Mouse (Mus musculus): ENCODE measurements at regions not wholly inside any gene's neighbourhood (a gene's known extent, or its start where the extent isn't known, plus 50 kb on each side); places are given as distances from the start of the nearest gene placed in this dataset.

DNA sequence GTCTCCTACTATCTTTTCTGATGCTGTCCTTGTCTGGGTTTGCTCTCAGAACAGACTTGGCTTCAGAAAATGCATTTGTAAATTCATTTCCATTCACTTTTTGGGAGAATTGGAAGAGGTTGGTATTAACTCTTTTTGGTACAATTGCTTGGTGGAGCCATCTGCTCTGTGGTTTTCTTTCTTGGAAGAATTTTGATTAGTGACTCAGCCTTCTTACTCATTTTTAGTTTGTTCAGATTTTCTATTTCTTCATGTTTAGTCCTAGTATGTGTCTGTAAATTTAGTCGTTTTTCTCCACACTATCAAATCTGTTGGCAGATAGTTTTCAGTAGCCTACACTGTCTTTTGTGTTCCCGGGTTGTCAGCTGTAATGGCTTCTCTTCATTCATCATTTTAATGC lies 288.7 kb upstream of the Nrp1 start:
- no peak for DNase-seq

DNA sequence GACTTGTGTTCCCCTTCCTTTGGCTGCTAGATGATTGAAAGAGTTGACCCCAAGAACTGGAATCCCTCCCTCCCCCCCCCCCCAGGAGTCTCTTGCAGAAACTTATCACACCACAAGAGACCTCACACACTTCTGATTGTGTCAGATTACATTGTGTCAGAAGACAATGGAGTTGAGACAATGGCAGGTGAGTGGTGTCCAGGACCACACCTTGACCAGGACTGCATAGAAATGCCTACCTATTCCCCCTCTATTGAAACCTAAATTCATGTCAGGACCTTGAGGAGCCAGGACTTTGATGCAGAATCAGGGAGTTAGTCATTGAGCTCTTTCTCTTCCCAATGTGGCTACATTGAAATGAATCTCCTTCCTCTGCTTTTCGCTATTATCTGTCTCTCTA lies 282.8 kb upstream of the Nrp1 start:
- no peak for DNase-seq

DNA sequence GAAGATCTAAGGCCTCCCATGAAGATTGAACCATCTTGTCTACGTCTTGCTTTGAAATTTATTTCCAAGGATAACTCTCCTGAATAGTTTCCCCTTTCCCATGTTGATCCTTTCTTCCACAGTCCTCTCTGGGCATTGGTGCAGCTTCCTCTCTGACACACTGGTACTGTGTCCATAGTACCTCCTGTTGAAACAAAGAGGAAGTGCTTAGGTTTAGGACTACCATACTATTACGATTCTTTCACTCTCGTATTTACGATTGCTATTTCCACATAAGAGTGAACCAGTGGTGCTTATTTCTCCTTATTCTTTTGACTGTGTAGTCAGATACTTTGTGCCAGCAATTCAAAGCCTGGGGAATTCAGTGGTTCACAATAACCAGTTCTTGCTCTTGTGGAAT lies 282.2 kb upstream of the Nrp1 start:
- no peak for DNase-seq

GRCm38 (mm10) chr8:128078740-128079139 lies 279.7 kb upstream of the Nrp1 start:
- no peak for DNase-seq

GRCm38 (mm10) chr8:128085800-128086199 lies 272.6 kb upstream of the Nrp1 start:
- no peak for DNase-seq

DNA sequence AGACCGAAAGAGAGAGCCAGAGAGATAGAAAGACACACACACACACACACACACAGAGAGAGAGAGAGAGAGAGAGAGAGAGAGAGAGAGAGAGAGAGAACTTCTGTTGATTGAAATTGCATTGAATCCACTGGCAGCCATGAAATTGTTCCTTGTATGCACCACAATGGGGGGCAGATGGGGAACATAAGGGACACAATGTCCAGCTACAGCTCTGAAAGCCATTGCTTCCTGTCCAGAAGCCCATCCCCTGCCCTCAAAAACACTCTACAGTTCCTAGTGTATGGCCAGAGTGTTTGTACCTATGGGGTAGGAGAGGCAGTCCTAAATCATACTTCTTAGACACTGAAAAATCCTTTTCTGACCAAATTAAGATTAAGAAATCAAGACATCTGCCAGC lies 270.9 kb upstream of the Nrp1 start:
- DNase-seq = no peak

DNA sequence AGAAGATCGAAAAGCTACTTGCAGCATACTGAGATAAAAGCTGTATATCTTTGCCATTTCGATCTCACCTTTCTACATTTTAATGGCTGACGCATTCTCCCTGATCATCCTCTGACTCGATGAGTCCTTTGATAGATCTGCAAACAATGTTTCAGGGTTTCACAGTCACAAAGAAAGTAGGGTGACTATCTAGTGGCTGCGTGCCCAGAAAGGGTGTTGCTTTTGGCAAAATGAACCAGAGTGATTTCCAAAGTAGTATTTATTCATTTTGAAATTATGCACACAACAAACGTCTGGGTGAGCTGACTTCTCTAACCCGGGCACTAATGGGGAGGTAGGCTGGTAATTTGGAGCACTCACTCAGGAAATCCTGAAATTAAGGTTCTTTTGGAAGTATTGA lies 265.6 kb upstream of the Nrp1 start:
- DNase-seq = peak; percentile 6

GRCm38 (mm10) chr8:128095451-128095850 lies 263.0 kb upstream of the Nrp1 start:
- no peak for DNase-seq

DNA sequence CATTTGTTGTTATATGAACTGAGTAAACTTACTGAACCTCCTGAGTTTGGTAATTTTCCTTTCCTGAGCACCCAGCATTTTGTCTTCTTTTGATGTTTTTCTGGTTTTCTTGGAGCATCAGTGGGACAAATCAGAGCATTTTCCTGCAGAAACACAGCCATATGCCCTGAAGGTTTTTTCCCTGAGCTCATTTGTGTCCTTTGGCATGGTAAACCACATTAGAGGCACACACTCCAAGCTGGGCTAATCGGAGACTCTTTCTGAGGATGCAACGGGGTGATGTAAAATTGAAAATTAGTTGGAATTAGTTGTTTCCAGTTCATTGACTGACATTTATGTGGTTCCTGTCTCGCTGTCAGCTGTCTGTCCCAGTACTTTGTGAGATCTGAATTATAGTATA lies 260.8 kb upstream of the Nrp1 start:
- DNase-seq = no peak

GRCm38 (mm10) chr8:128103380-128103779 lies 255.0 kb upstream of the Nrp1 start:
- DNase-seq = no peak

DNA sequence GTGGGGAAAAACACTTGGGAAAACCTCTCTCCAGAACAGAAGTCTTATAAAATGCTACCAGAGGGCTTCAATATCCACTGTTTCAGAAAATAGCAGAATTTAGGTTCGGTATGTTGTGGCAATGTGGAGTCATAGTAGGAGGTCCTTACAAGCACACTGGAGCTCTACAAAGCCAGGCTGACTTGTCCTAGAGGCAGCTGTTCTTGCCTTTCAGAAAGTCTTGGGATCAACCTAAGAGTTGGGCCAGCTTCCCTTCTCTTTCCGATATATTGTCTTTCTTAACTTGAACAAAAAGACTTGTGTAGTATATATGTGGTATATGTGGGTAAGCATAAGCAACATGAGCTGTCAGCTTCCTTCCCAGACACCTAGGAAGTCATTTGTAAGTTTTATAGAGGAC lies 251.8 kb upstream of the Nrp1 start:
- DNase-seq = no peak

- DNase-seq = no peak
Observed at GRCm38 (mm10) chr8:128107041-128107440, 251.4 kb upstream of the Nrp1 start.

- DNase-seq = no peak
Observed at GRCm38 (mm10) chr8:128109036-128109435, 249.4 kb upstream of the Nrp1 start.

GRCm38 (mm10) chr8:128111132-128111531 lies 247.3 kb upstream of the Nrp1 start:
- DNase-seq = no peak

- no peak for DNase-seq
Observed at GRCm38 (mm10) chr8:128113116-128113515, 245.3 kb upstream of the Nrp1 start.

GRCm38 (mm10) chr8:128141290-128141966 lies 217.0 kb upstream of the Nrp1 start:
- DNase-seq = no peak

GRCm38 (mm10) chr8:128148351-128148942 lies 210.0 kb upstream of the Nrp1 start:
- no peak for DNase-seq

DNA sequence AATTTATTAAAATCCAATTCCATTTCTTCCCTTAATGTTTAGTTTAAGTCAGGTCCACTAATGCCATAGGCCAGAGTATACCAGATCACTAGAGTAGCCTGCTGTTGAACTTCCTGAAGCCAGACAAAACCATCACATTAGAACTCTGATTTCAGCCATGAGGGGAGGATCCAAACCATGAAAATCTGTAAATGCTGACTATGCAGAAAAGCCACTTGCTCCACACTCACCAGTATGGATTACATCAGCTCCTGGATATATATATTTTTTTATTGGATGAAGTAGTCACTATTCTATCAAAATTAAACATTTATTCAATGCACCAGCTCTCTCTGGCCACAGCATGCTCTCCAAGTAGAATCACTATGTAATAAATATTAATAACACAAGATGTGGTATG lies 202.8 kb upstream of the Nrp1 start:
- DNase-seq = no peak

DNA sequence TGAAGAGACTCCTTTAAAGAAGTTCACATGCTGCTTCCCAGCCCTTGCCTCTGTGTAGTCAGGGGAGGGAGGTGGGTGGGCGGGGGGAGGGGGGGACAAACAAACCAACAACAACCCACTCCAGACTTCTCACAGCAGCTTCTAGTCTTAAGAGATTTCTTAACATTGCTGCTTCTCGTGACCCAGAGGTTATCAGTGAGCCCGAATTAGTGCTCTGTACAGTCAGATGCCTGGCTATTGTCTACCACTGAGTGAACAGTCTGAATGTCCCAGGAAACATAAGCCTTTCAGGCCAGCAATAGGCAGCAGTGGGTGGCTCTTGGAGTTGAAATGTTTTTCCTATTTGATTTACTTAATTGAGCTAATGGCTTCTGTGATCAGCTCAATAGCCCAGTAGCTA lies 202.2 kb upstream of the Nrp1 start:
- no peak for DNase-seq

- no peak for DNase-seq
Observed at GRCm38 (mm10) chr8:128162857-128163256, 195.5 kb upstream of the Nrp1 start.

GRCm38 (mm10) chr8:128164976-128165375 lies 193.4 kb upstream of the Nrp1 start:
- DNase-seq = peak; percentile 16

- DNase-seq = no peak
Observed at GRCm38 (mm10) chr8:128165591-128165990, 192.8 kb upstream of the Nrp1 start.

DNA sequence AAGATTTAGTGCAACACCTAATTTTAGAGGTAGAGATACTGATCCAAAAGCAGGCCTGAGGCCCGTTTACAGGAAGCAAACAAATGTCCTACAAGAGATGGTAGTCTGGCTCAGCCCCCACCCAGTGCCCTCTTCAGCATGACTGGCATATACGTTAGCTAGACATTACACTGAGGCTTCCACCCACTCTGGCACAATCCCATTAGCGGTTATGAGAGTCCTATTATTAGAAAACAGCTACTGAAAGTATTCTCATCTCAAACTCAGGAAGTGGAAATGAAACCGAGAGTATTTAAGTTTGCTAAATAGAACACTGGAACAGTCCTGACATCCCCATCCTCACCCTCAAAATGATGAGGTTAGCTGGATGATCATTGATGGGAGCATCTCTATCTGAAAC lies 192.3 kb upstream of the Nrp1 start:
- DNase-seq = no peak

- no peak for DNase-seq
Observed at GRCm38 (mm10) chr8:128168819-128169218, 189.6 kb upstream of the Nrp1 start.

DNA sequence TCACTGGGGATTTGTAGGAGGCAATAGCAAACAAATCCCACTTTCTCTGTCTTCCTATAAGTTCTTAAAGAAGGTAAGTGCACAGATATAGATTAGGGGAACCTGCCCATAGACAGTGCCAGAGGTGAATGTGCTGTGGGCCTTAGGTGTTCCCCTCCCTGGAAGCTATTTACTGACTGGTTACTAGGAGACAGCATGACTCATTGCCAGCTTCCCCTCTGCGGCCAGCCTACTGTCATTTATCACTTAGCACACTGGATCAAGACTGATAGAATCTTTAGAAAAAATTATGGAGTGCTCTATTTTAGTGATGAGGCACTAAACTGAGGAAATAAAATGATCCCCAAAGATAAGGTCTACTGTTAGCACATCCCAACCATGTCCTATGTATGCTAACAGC lies 187.3 kb upstream of the Nrp1 start:
- DNase-seq = no peak

Measured in right cerebral cortex, postnatal 14 days (tissue).